Mouse (Mus musculus): Measurements from ENCODE around the gene Sdk1. TPM values are rescaled to one million over a fixed set of nuclear protein-coding genes. Genes with fewer than 3 reads are reported as not detected.

Gene Sdk1
- polyA plus RNA-seq, 1 experiment from 2014 or later: 2.7 TPM

Other genes starting within 250 kb of the Sdk1 start
- gene Card11, start 240.9 kb upstream of the Sdk1 start, polyA plus RNA-seq (2015; fragmentation: Nextera tagmentation; extraction: Ambion mirVana): 0.42 and 0.61 TPM in 2 replicates